Mouse (Mus musculus) myocyte (in vitro differentiated cells): Measurements from ENCODE around the gene Baiap2l2. TPM values are rescaled to one million over a fixed set of nuclear protein-coding genes. Genes with fewer than 3 reads are reported as not detected.

ENCODE experiments used
- H3K27me3 ChIP-seq: one replicate; pipeline ENCODE4 v1.6.1; 2011; ENCODE audit not compliant: control insufficient read depth, insufficient read depth, insufficient read length
- H3K36me3 ChIP-seq: one replicate; pipeline ENCODE4 v1.6.1; 2011; ENCODE audit not compliant: control insufficient read depth, insufficient read depth
- H3K4me2 ChIP-seq: one replicate; pipeline ENCODE4 v1.6.1; 2011; ENCODE audit warnings: low read depth, control low read depth
- H3K4me3 ChIP-seq: one replicate; pipeline ENCODE4 v1.5.1; 2011; ENCODE audit warnings: mild to moderate bottlenecking, control low read depth, moderate library complexity
- H3K79me2 ChIP-seq: one replicate; pipeline ENCODE4 v1.6.1; 2011; ENCODE audit not compliant: control insufficient read depth, insufficient read depth
- H3ac ChIP-seq: one replicate; pipeline ENCODE4 v1.6.1; 2011; ENCODE audit not compliant: control insufficient read depth, insufficient read length
- CEBPB ChIP-seq: IDR thresholded peaks from 2 replicates; pipeline ENCODE4 v1.6.1; 2011; ENCODE audit warnings: mild to moderate bottlenecking, moderate library complexity; ENCODE audit not compliant: poor library complexity, insufficient read depth, severe bottlenecking
- E2F4 ChIP-seq: IDR thresholded peaks from one replicate; pipeline ENCODE4 v1.6.1; 2011; ENCODE audit warnings: mild to moderate bottlenecking, control low read depth, moderate library complexity; ENCODE audit not compliant: insufficient read depth
- MAX ChIP-seq: IDR thresholded peaks from one replicate; pipeline ENCODE4 v1.6.1; 2011; ENCODE audit warnings: low read depth, mild to moderate bottlenecking, control low read depth
- MYOD1 ChIP-seq, 3 experiments: IDR thresholded peaks; one replicate each; pipeline ENCODE4 v1.6.1; 2011; ENCODE audit warnings: control low read depth in 2 of 3, low read depth in 2 of 3, mild to moderate bottlenecking in 2 of 3, moderate library complexity in 1 of 3; ENCODE audit not compliant: insufficient read length in 2 of 3, control insufficient read depth in 1 of 3
- MYOG ChIP-seq, 3 experiments: IDR thresholded peaks; one replicate each; pipeline ENCODE4 v1.6.1; 2011; ENCODE audit warnings: control low read depth in 2 of 3, low read depth in 2 of 3, mild to moderate bottlenecking in 2 of 3; ENCODE audit not compliant: insufficient read length in 2 of 3, control insufficient read depth in 1 of 3, insufficient read depth in 1 of 3
- POLR2A ChIP-seq: IDR thresholded peaks from one replicate; pipeline ENCODE4 v1.6.1; 2011; ENCODE audit warnings: low read depth, mild to moderate bottlenecking, control low read depth, moderate library complexity; ENCODE audit not compliant: insufficient read length
- POLR2AphosphoS2 ChIP-seq: IDR thresholded peaks from one replicate; pipeline ENCODE4 v1.6.1; 2011; ENCODE audit warnings: low read depth, control low read depth; ENCODE audit not compliant: insufficient read length
- REST ChIP-seq: IDR thresholded peaks from one replicate; pipeline ENCODE4 v1.6.1; 2011; ENCODE audit warnings: mild to moderate bottlenecking, control low read depth, moderate library complexity; ENCODE audit not compliant: insufficient read depth, insufficient read length
- SRF ChIP-seq: IDR thresholded peaks from one replicate; pipeline ENCODE4 v1.6.1; 2011; ENCODE audit warnings: low read depth; ENCODE audit not compliant: control insufficient read depth, insufficient read length
- TCF12 ChIP-seq: IDR thresholded peaks from one replicate; pipeline ENCODE4 v1.6.1; 2011; ENCODE audit warnings: mild to moderate bottlenecking, control low read depth; ENCODE audit not compliant: poor library complexity, insufficient read depth, severe bottlenecking
- TCF3 ChIP-seq: IDR thresholded peaks from one replicate; pipeline ENCODE4 v1.6.1; 2011; ENCODE audit warnings: low read depth, control low read depth; ENCODE audit not compliant: insufficient read length
- USF1 ChIP-seq: IDR thresholded peaks from one replicate; pipeline ENCODE4 v1.6.1; 2011; ENCODE audit warnings: low read depth, mild to moderate bottlenecking, control low read depth, moderate library complexity
- polyA plus RNA-seq: library from polyadenylated mRNA; unstranded; fragments of >200 nt; fragmentation: generic; extraction: Trizol; gene quantifications from one replicate; pipeline ENCODE4 v1.2.1, GENCODE M21; 2012; ENCODE audit warnings: missing spikeins

Baiap2l2 gene
- polyA plus RNA-seq, 1 experiment = 1.7 TPM

GRCm38 (mm10) chr15:79219572-79219971, 65.8 kb downstream of the Baiap2l2 start:
- peaks cover 45% of the 10 kb centered on the region for H3K27me3 ChIP-seq
- H3ac ChIP-seq = no peak overlapping the region
- TF ChIP-seq SRF (no peak), MAX (no peak), E2F4 (no peak), TCF12 (no peak), REST (no peak), POLR2A (no peak), MYOG (IDR thresholded peaks at IDR 0.05; ENCODE audit: control insufficient read depth in 1 of 3, insufficient read depth in 1 of 3, insufficient read length in 2 of 3, low read depth in 2 of 3) (no peak), TCF3 (no peak), MYOD1 (IDR thresholded peaks at IDR 0.05; ENCODE audit: control insufficient read depth in 1 of 3, insufficient read length in 2 of 3, low read depth in 2 of 3) (no peak), USF1 (no peak), POLR2AphosphoS2 (no peak), CEBPB (no peak)
- no peak overlapping the region for H3K4me2 ChIP-seq
- H3K79me2 ChIP-seq = no peaks in the 10 kb centered on the region
- H3K36me3 ChIP-seq = no peaks in the 10 kb centered on the region
- no peak overlapping the region for H3K4me3 ChIP-seq

GRCm38 (mm10) chr15:79216191-79216590, 69.1 kb downstream of the Baiap2l2 start:
- Histone ChIP-seq H3ac (no peak overlapping the region), H3K27me3 (peaks cover 62% of the 10 kb centered on the region), H3K4me3 (no peak overlapping the region), H3K4me2 (no peak overlapping the region), H3K79me2 (no peaks in the 10 kb centered on the region), H3K36me3 (no peaks in the 10 kb centered on the region)
- TF ChIP-seq REST = no peak
- no peak for TF ChIP-seq POLR2A
- TF ChIP-seq TCF3 = no peak
- no peak for TF ChIP-seq POLR2AphosphoS2
- no peak for TF ChIP-seq MAX
- TF ChIP-seq CEBPB = no peak
- no peak for TF ChIP-seq USF1
- TF ChIP-seq MYOD1 (IDR thresholded peaks at IDR 0.05; ENCODE audit: control insufficient read depth in 1 of 3, insufficient read length in 2 of 3, low read depth in 2 of 3) = no peak
- no peak for TF ChIP-seq E2F4
- no peak for TF ChIP-seq MYOG (IDR thresholded peaks at IDR 0.05; ENCODE audit: control insufficient read depth in 1 of 3, insufficient read depth in 1 of 3, insufficient read length in 2 of 3, low read depth in 2 of 3)
- TF ChIP-seq TCF12 = no peak
- no peak for TF ChIP-seq SRF

- Histone ChIP-seq H3K36me3 (no peaks in the 10 kb centered on the region), H3K27me3 (peaks cover 65% of the 10 kb centered on the region), H3K4me3 (no peak overlapping the region), H3K79me2 (no peaks in the 10 kb centered on the region), H3ac (no peak overlapping the region), H3K4me2 (no peak overlapping the region)
- TF ChIP-seq TCF3 (no peak), SRF (no peak), POLR2A (no peak), TCF12 (no peak), POLR2AphosphoS2 (no peak), MAX (no peak), E2F4 (no peak), REST (no peak), CEBPB (no peak), MYOG (IDR thresholded peaks at IDR 0.05; ENCODE audit: control insufficient read depth in 1 of 3, insufficient read depth in 1 of 3, insufficient read length in 2 of 3, low read depth in 2 of 3) (no peak), USF1 (no peak), MYOD1 (IDR thresholded peaks at IDR 0.05; ENCODE audit: control insufficient read depth in 1 of 3, insufficient read length in 2 of 3, low read depth in 2 of 3) (no peak)
Measured at GRCm38 (mm10) chr15:79213591-79213990, 71.7 kb downstream of the Baiap2l2 start.

- no peak overlapping the region for H3K4me3 ChIP-seq
- TF ChIP-seq MAX (no peak), SRF (no peak), REST (no peak), TCF3 (no peak), MYOG (IDR thresholded peaks at IDR 0.05; ENCODE audit: control insufficient read depth in 1 of 3, insufficient read depth in 1 of 3, insufficient read length in 2 of 3, low read depth in 2 of 3) (no peak), USF1 (no peak), E2F4 (no peak), TCF12 (no peak), CEBPB (no peak), POLR2AphosphoS2 (no peak), POLR2A (no peak), MYOD1 (IDR thresholded peaks at IDR 0.05; ENCODE audit: control insufficient read depth in 1 of 3, insufficient read length in 2 of 3, low read depth in 2 of 3) (no peak)
- H3ac ChIP-seq = no peak overlapping the region
- H3K79me2 ChIP-seq = no peaks in the 10 kb centered on the region
- H3K4me2 ChIP-seq = no peak overlapping the region
- H3K36me3 ChIP-seq = no peaks in the 10 kb centered on the region
- peaks cover 65% of the 10 kb centered on the region for H3K27me3 ChIP-seq
Measured at GRCm38 (mm10) chr15:79212750-79213446, 72.4 kb downstream of the Baiap2l2 start.
